Mouse (Mus musculus): ENCODE results near the gene Gm9733. TPM values are rescaled to one million over a fixed set of nuclear protein-coding genes. Genes with fewer than 3 reads are reported as not detected.

Gene Gm9733
- polyA plus RNA-seq, 1 experiment from 2014 or later = not detected

Other genes starting within 250 kb of the Gm9733 start
- gene Sirpb1a, start 94.2 kb upstream of the Gm9733 start, polyA plus RNA-seq (2015; fragmentation: Nextera tagmentation; extraction: Ambion mirVana) = not detected in 2 replicates
- gene Sirpb1b, start 242.8 kb upstream of the Gm9733 start, polyA plus RNA-seq (2015; fragmentation: Nextera tagmentation; extraction: Ambion mirVana) = not detected in 2 replicates

All from embryonic facial prominence, embryonic 13.5 days (tissue).